Mouse (Mus musculus) C2C12 (cell line): ENCODE data around the gene Tgfb3.

Experiments
- CTCF ChIP-seq: IDR thresholded peaks from one replicate; pipeline ENCODE4 v1.5.1; 2011; ENCODE audit not compliant: control insufficient read depth, insufficient read depth, insufficient read length
- USF1 ChIP-seq: IDR thresholded peaks from one replicate; pipeline ENCODE4 v1.6.1; 2011; ENCODE audit warnings: low read depth, mild to moderate bottlenecking, control low read depth, moderate library complexity

DNA sequence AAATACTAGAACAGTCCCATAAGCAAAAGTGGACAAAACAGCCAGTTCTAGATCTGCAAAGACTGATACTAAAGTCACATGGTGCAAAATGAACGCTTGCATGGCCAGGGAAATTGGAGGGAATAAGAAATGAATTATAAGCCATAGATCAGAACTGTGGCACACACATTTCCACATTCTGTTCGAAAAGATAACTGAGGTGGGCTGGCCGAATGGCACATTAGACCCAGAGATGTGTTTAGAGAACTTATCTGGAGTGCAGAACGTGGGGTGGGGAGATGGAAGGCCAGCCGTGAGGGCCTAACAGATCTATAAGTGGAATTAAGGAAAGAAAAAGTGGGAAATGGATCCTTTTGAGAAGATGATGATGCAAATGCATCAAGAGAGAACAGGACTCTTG is 27.4 kb downstream of the Tgfb3 start:
- TF ChIP-seq CTCF (no peak), USF1 (no peak)
